Mouse (Mus musculus) neural tube, embryonic 11.5 days (tissue): ENCODE data around the gene Tcf3. TPM values are rescaled to one million over a fixed set of nuclear protein-coding genes. Genes with fewer than 3 reads are reported as not detected.

Source experiments
- ATAC-seq: fragments of 200-750 bp; cut with Nextera tagmentation; 2 replicates; pipeline ENCODE4 v1.8.0; 2017; ENCODE audit warnings: moderate number of reproducible peaks, mild to moderate bottlenecking, moderate TSS enrichment, moderate library complexity; ENCODE audit not compliant: insufficient read depth, low FRiP score, low TSS enrichment
- DNase-seq: peaks from one replicate; pipeline ENCODE4 v3.0.0-alpha.2; 2015; ENCODE audit warnings: low spot score
- H3K27ac ChIP-seq: fragments of 300-500 bp; sonication (generic); 2 replicates; pipeline ENCODE4 v1.5.1; 2014; ENCODE audit warnings: low read depth, mild to moderate bottlenecking, low read length
- H3K27me3 ChIP-seq: fragments of 300-500 bp; sonication (generic); 2 replicates; pipeline ENCODE4 v1.6.1; 2014; ENCODE audit warnings: mild to moderate bottlenecking, low read length, mixed read lengths; ENCODE audit not compliant: control insufficient read depth, insufficient read depth
- H3K36me3 ChIP-seq: fragments of 300-500 bp; sonication (generic); 2 replicates; pipeline ENCODE4 v1.6.1; 2014; ENCODE audit warnings: mild to moderate bottlenecking, low read length, moderate library complexity, mixed read lengths; ENCODE audit not compliant: control insufficient read depth, insufficient read depth
- H3K4me1 ChIP-seq: fragments of 300-500 bp; sonication (generic); 2 replicates; pipeline ENCODE4 v1.6.1; 2014; ENCODE audit warnings: low read length, mixed read lengths; ENCODE audit not compliant: control insufficient read depth, insufficient read depth
- H3K4me2 ChIP-seq: fragments of 300-500 bp; sonication (generic); 2 replicates; pipeline ENCODE4 v1.6.1; 2014; ENCODE audit warnings: low read depth, mild to moderate bottlenecking, moderate library complexity
- H3K4me3 ChIP-seq: fragments of 300-500 bp; sonication (generic); 2 replicates; pipeline ENCODE4 v1.5.1; 2014; ENCODE audit warnings: low read depth, low read length
- H3K9ac ChIP-seq: fragments of 300-500 bp; sonication (generic); 2 replicates; pipeline ENCODE4 v1.6.1; 2014; ENCODE audit warnings: mild to moderate bottlenecking, low read length
- H3K9me3 ChIP-seq: fragments of 300-500 bp; sonication (generic); 2 replicates; pipeline ENCODE4 v1.6.1; 2016; ENCODE audit warnings: low read length; ENCODE audit not compliant: control insufficient read depth
- WGBS: fragments of 180-500 bp; shearing (Covaris S2); extraction: QIAGEN DNeasy Blood & Tissue Kit; methylation state at CpG from one replicate; pipeline ENCODE4 v1.1.7; 2014; 5-methylcytosine and 5-hydroxymethylcytosine counted together
- polyA plus RNA-seq: library from polyadenylated mRNA; unstranded; fragments of >200 nt; fragmentation: Nextera tagmentation; extraction: Ambion mirVana; gene quantifications from 2 replicates; pipeline ENCODE4 v1.2.1, GENCODE M21; 2014

The Tcf3 gene
- polyA plus RNA-seq, 1 experiment from 2014 or later = 177 TPM

DNA sequence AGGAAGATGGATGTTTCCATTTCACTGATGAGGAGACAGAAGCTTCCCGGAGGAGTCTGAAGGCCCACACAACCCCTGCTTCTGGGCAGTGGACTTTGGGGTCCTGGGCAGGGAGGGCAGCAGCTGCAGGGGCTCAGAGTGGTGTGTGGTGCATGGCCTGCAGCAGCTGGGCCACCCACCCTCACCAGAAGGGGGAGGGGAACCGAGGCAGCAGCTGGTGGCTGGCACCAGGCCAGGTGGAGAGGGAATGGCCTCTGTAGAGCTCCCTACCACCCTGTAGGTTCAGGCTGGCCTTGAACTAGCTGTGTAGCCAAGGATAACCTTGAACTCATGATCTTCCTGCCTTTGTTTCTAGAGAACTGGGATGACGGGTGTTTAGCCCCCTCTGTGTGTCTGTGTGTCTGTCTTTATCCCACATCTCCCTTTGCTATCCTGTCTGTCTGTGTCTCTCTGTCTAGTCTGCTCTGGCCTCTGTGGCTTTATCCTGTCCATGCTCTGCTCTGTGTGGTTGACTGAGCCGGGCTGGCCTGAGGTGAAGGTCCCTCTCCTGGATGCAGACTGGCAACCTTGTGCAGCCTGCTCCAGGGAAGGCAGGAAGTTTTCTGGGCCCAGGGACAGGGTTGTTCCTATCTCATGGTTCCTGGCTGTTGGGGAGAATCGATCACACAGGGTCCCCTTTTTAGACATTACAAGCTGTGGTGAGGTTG lies 11.0 kb upstream of the Tcf3 start:
- Histone ChIP-seq H3K27me3 (no peaks in the 10 kb centered on the region; the same call in 1 of the 2 replicates), H3K9ac (no peak overlapping the region), H3K36me3 (no peaks in the 10 kb centered on the region), H3K27ac (no peak overlapping the region), H3K4me1 (peaks cover 2% of the 10 kb centered on the region; the same call in 1 of the 2 replicates), H3K4me3 (no peak overlapping the region), H3K9me3 (no peaks in the 10 kb centered on the region), H3K4me2 (no peak overlapping the region)
- 50% methylated on average over 5 of the region's 5 CpGs for WGBS
- ATAC-seq = no peak
- no peak for DNase-seq

DNA sequence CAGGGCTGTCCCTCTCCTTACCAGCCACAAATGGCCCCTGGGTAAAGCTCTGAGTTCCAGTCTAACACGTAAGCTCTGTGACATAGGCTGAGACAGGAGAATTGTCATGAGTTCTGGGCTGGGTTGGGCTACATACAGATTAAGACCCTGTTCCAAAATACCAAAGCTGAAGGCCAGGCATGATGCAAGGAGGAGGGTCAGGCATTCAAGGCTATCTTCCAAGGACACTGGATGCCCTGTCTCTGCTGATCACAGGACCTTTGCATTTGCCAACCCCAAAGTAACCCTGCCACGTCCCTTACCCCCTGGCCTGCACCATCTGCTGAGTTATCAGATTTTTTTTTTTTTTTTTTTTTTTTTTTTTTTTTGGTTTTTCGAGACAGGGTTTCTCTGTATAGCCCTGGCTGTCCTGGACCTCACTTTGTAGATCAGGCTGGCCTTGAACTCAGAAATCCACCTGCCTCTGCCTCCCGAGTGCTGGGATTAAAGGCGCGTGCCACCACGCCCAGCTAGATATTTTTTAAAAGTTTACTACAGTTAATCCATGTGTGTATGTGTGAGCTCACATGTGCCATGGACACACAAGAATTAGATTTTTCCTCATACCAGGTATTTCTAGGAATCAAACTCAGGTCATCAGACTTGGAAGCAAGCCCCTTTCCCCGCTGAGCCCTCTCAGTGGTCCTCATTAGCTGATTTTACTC lies 10.3 kb upstream of the Tcf3 start:
- Histone ChIP-seq H3K9ac (no peak overlapping the region), H3K27me3 (no peaks in the 10 kb centered on the region; the same call in 1 of the 2 replicates), H3K4me2 (no peak overlapping the region), H3K4me3 (no peak overlapping the region), H3K27ac (no peak overlapping the region), H3K9me3 (no peaks in the 10 kb centered on the region), H3K4me1 (peaks cover 2% of the 10 kb centered on the region; the same call in 1 of the 2 replicates), H3K36me3 (no peaks in the 10 kb centered on the region)
- ATAC-seq (no peak), DNase-seq (no peak)
- WGBS = 82% methylated on average over 7 of the region's 8 CpGs

DNA sequence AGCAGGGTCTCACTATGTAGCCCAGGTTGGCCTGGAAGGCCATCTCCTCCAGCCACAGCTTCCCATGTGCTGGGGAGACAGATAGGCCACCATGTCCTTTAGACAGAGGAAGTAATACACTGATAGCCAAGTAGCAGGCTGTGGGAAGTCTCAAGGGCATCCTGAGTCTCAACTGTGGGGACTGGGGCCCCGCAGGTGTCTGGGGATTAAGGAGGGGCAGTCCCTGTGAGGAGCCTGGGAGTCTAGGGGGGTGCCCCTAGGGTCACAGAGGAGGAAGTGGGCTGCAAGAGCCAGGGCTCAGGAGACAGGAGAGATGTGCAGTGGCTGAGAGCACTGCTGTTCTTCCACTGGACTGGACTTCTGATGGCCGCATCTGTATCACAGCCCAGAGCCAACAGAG lies 9.5 kb upstream of the Tcf3 start:
- Histone ChIP-seq H3K4me2 (no peak overlapping the region), H3K27ac (no peak overlapping the region), H3K4me1 (peaks cover 2% of the 10 kb centered on the region; the same call in 1 of the 2 replicates), H3K27me3 (no peaks in the 10 kb centered on the region), H3K36me3 (no peaks in the 10 kb centered on the region), H3K4me3 (no peak overlapping the region), H3K9me3 (no peaks in the 10 kb centered on the region), H3K9ac (no peak overlapping the region)
- 70% methylated on average over 2 of the region's 2 CpGs for WGBS
- DNase-seq (no peak), ATAC-seq (no peak)

DNA sequence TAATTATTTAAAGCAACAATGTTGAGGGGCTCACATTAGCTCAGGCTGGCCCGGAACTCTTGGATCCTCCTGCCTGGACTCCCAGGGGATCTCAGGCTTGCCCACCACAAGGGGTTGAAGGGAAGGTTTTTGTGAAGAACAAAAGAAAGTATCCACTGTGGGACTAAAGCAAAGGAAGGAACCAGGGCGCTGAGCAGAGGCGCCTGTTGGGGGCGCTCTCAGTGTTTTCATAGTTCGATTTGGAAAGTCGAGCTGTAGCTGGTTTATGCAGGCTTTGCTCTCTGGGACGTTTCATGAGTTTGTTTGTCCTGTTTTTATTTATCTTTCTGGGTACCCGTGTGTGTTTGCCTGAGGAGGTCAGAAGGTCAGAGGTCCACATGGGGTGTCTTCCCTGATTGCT lies 8.2 kb upstream of the Tcf3 start:
- H3K27ac ChIP-seq = no peak overlapping the region
- no peak overlapping the region for H3K9ac ChIP-seq
- peaks cover 2% of the 10 kb centered on the region; the same call in 1 of the 2 replicates for H3K4me1 ChIP-seq
- no peak overlapping the region for H3K4me3 ChIP-seq
- 59% methylated on average over 8 of the region's 8 CpGs for WGBS
- H3K4me2 ChIP-seq = no peak overlapping the region
- H3K27me3 ChIP-seq = no peaks in the 10 kb centered on the region
- H3K36me3 ChIP-seq = no peaks in the 10 kb centered on the region
- no peaks in the 10 kb centered on the region for H3K9me3 ChIP-seq
- ATAC-seq (no peak), DNase-seq (no peak)

DNA sequence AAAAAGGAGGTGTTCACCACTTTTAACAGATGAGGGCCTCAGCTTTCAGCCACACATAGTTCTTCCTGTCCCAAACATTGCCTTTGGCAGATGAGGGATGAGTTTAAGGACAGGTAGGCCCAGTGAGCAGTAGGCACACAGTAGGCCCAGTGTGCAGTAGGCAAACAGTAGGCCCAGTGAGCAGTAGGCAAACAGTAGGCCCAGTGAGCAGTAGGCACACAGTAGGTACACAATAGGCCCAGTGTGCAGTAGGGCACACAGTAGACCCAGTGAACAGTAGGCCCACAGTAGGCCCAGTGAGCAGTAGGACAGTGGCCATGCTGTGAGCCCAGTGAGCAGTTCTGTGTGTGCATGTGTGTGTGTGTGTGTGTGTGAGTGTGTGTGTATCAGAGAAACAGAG lies 6.6 kb upstream of the Tcf3 start:
- H3K27ac ChIP-seq = no peak overlapping the region
- H3K36me3 ChIP-seq = no peaks in the 10 kb centered on the region
- H3K9me3 ChIP-seq = no peaks in the 10 kb centered on the region
- no peak overlapping the region for H3K4me2 ChIP-seq
- H3K9ac ChIP-seq = no peak overlapping the region
- no peak for DNase-seq
- no peaks in the 10 kb centered on the region for H3K4me1 ChIP-seq
- no peak overlapping the region for H3K4me3 ChIP-seq
- ATAC-seq = no peak
- H3K27me3 ChIP-seq = no peaks in the 10 kb centered on the region

DNA sequence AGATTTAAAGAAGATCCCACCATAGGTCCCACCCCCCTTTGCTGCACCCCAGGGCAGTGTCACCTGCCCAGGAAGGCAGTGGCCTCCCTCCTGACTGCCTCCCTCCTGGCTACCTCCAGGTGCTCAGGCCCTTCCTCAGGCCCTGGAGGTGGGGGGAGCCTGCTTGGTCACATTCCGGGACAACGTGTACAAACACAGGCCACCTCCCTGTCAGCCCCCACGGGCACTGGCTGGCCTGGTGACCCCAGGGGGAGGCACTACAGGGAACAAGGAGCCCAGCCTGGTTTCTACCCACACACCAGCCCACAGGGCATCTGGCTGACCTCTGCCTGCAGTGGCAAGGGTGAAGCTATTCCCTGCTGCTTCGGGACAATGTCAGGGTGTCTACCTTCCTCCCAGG lies 4.5 kb upstream of the Tcf3 start:
- H3K9me3 ChIP-seq = no peaks in the 10 kb centered on the region
- no peak overlapping the region for H3K27ac ChIP-seq
- no peak for ATAC-seq
- no peak overlapping the region for H3K4me3 ChIP-seq
- H3K9ac ChIP-seq = no peak overlapping the region
- H3K27me3 ChIP-seq = no peaks in the 10 kb centered on the region
- 72% methylated on average over 4 of the region's 4 CpGs for WGBS
- DNase-seq = no peak
- H3K36me3 ChIP-seq = no peaks in the 10 kb centered on the region
- no peak overlapping the region for H3K4me2 ChIP-seq
- H3K4me1 ChIP-seq = no peaks in the 10 kb centered on the region

DNA sequence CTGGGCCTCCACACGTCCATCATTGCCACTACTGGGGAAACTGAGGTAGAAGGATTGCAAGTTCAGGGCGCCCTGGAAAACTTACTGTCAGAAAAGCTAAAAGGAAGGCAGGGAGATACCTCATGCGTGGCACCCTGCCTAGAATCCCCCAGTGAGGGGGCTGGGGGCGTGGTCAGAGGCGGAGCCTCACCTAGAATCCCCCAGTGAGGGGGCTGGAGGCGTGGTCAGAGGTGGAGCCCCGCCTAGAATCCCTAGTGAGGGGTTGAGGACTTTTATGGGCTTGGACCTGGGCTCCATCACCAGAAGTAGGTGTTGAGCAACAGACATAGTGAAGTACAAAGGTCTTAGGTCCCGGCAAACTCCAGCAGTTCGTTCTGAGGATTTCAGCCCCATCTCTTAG lies 2.8 kb upstream of the Tcf3 start:
- H3K9me3 ChIP-seq = no peaks in the 10 kb centered on the region
- H3K4me2 ChIP-seq = no peak overlapping the region
- 12% methylated on average over 9 of the region's 9 CpGs for WGBS
- H3K4me1 ChIP-seq = 0 out of 2 replicates have a peak, but pooled peaks cover 8% of the 10 kb centered on the region
- H3K27ac ChIP-seq = no peak overlapping the region
- no peak overlapping the region for H3K9ac ChIP-seq
- ATAC-seq (no peak), DNase-seq (no peak)
- no peaks in the 10 kb centered on the region for H3K27me3 ChIP-seq
- H3K4me3 ChIP-seq = no peak overlapping the region
- H3K36me3 ChIP-seq = no peaks in the 10 kb centered on the region

DNA sequence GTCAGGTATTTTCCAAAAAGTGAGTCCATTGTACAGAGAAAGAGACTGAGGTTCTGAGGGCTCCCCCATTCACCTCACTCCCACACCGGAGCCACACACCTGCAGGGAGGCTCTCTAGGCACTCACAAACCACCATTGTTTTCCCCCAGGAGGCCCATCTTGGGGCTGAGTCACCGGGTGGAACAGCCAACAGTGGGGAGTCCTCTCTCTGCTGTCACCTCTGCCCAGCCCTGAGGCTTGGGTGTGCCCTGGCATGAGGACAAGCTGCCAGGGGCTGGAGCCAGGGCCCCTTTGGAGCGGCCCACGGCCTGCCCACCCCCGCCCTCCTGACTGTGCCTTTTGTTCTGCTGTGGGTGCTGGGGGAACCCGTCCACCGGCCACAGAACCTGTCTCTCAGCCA lies 2.3 kb upstream of the Tcf3 start:
- no peak for DNase-seq
- H3K27ac ChIP-seq = no peak overlapping the region
- H3K4me2 ChIP-seq = no peak overlapping the region
- 48% methylated on average over 7 of the region's 7 CpGs for WGBS
- H3K9me3 ChIP-seq = no peaks in the 10 kb centered on the region
- 0 out of 2 replicates have a peak, but pooled peaks cover 9% of the 10 kb centered on the region for H3K4me1 ChIP-seq
- H3K4me3 ChIP-seq = no peak overlapping the region
- no peaks in the 10 kb centered on the region for H3K27me3 ChIP-seq
- peaks cover under 1% of the 10 kb centered on the region; the same call in 1 of the 2 replicates for H3K36me3 ChIP-seq
- ATAC-seq = no peak
- H3K9ac ChIP-seq = peak overlapping the region; percentile 26

DNA sequence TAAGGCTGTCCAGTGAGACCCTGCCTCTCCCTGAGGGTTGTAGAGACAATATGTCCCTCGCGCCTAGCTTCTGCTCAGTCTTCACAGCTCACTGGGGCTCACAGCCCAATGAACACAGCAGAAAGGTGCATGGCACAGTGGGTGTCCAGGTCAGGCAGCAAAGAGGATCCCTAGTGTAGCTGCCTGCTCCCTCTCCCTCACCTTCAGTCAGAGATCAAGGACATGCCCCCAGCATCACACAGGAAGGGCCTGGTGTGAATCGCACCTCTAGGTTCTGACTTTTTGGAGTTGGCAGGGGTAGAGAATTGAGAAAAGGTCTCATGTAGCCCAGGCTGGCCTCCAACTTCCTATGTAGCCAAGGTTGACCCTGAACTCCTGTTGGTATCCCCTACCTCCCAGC lies 1.4 kb upstream of the Tcf3 start:
- no peak overlapping the region for H3K9ac ChIP-seq
- no peaks in the 10 kb centered on the region for H3K9me3 ChIP-seq
- WGBS = 87% methylated on average over 3 of the region's 3 CpGs
- no peak overlapping the region for H3K27ac ChIP-seq
- no peak overlapping the region for H3K4me3 ChIP-seq
- ATAC-seq = no peak
- H3K27me3 ChIP-seq = no peaks in the 10 kb centered on the region
- no peak overlapping the region; the same call in 1 of the 2 replicates for H3K4me2 ChIP-seq
- peaks cover 7% of the 10 kb centered on the region; the same call in 1 of the 2 replicates for H3K36me3 ChIP-seq
- H3K4me1 ChIP-seq = 0 out of 2 replicates have a peak, but pooled peaks cover 9% of the 10 kb centered on the region
- no peak for DNase-seq
